17 mouse cellular contexts compared by ENCODE assay signal in the genomic region with DNA sequence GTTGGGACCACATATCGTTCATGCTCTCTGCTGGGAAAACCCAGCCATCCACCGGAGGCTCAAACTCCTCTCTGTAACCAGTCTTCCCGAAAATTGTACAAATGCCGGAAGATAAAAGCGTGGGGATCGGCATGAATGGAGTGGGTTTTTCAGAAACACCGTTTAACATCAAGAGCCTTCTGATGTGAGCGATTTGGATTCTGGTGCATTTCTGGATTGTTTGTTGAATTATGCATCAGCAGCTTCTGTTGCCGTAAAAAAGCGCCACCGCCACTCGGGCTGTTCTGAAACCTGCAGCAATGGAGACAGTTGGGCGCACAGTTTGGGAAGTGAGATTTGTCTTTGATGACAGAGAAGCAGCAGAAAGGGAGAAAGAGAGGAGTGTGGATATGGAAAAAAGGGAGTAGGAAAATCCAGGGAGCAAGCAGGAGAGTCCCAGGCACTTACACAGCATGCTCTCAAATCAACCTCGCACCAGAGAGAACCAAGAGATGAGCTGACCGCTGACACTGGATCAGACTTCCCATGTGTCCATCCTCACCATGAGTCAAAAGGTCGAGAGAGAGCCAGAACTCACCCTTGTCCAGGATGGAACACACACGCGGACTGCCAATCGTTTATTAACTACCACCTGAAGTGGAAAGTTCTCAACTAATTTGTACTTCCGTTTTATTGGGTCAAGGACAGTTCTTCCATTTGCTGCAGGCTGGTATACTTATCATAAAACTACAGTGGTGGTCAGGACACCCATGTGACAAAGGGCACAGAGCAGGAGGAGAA.
A peak's percentile ranks its signal among the peaks of the same experiment; 100 is the strongest.
DNase-seq lines count a peak whose midpoint lies in the region; ATAC-seq and TF ChIP-seq lines count a peak whose summit lies in the region.
"Had no signal": no experiment of that assay in that cellular context is flagged by ENCODE, and none has a peak within 500 bp of the region (broad histone marks: within the 10 kb centered on the region; RNA-seq: fewer than 3 reads in every experiment).

No protein-coding gene starts in this region.

- H3K9me3 ChIP-seq in midbrain, embryonic 14.5 days (ENCODE audit: control insufficient read depth, low read length), result no peaks in the 10 kb centered on the region
- H3K9me3 ChIP-seq in midbrain, postnatal 0 days (ENCODE audit: low read length), result no peaks in the 10 kb centered on the region
- no peaks in the 10 kb centered on the region for H3K9me3 ChIP-seq in liver, embryonic 12.5 days (replicated peaks)
- H3K9me3 ChIP-seq: embryonic facial prominence, embryonic 12.5 days; G1E; heart, embryonic 13.5 days; hindbrain, embryonic 10.5 days; neural tube, embryonic 13.5 days had no signal

- no peak overlapping the region for H3K27ac ChIP-seq in midbrain, embryonic 14.5 days (replicated peaks; ENCODE audit: low read depth, low read length)
- no peak overlapping the region for H3K27ac ChIP-seq in midbrain, postnatal 0 days (ENCODE audit: low read depth, low read length)
- peak overlapping the region; percentile 68 for H3K27ac ChIP-seq in layer of hippocampus, adult 2 months
- no peak overlapping the region for H3K27ac ChIP-seq in liver, embryonic 12.5 days
- H3K27ac ChIP-seq: embryonic facial prominence, embryonic 12.5 days; heart, embryonic 13.5 days; hindbrain, embryonic 10.5 days; liver, embryonic 14.5 days; neural tube, embryonic 13.5 days had no signal

- WGBS in midbrain, embryonic 14.5 days, result 86% methylated on average over 20 of the region's 20 CpGs
- 69% methylated on average over 20 of the region's 20 CpGs for WGBS in midbrain, postnatal 0 days
- WGBS in liver, embryonic 12.5 days (ENCODE audit: insufficient replicate concordance), result 76% methylated on average over 20 of the region's 20 CpGs

- H3K36me3 ChIP-seq in midbrain, embryonic 14.5 days (ENCODE audit: control insufficient read depth, insufficient read depth, low read length), result no peaks in the 10 kb centered on the region
- no peaks in the 10 kb centered on the region for H3K36me3 ChIP-seq in midbrain, postnatal 0 days (ENCODE audit: insufficient read depth, low read length)
- no peaks in the 10 kb centered on the region for H3K36me3 ChIP-seq in liver, embryonic 12.5 days
- H3K36me3 ChIP-seq: embryonic facial prominence, embryonic 12.5 days; G1E; heart, embryonic 13.5 days; hindbrain, embryonic 10.5 days; neural tube, embryonic 13.5 days had no signal

- no peak overlapping the region for H3K4me2 ChIP-seq in midbrain, embryonic 14.5 days (ENCODE audit: low read length)
- H3K4me2 ChIP-seq in midbrain, postnatal 0 days (ENCODE audit: low read depth, low read length, poor library complexity, severe bottlenecking), result no peak overlapping the region
- no peak overlapping the region for H3K4me2 ChIP-seq in liver, embryonic 12.5 days
- H3K4me2 ChIP-seq: embryonic facial prominence, embryonic 12.5 days; heart, embryonic 13.5 days; neural tube, embryonic 13.5 days had no signal

- no peak for ATAC-seq in midbrain, embryonic 14.5 days (ENCODE audit: low FRiP score, low TSS enrichment)
- no peak for ATAC-seq in midbrain, postnatal 0 days (ENCODE audit: low FRiP score)
- ATAC-seq in liver, embryonic 12.5 days, result no peak

- no peak overlapping the region for H3K9ac ChIP-seq in midbrain, embryonic 14.5 days (replicated peaks; ENCODE audit: low read length)
- no peak overlapping the region for H3K9ac ChIP-seq in midbrain, postnatal 0 days (replicated peaks; ENCODE audit: low read length, poor library complexity, severe bottlenecking)
- no peak overlapping the region for H3K9ac ChIP-seq in liver, embryonic 12.5 days
- H3K9ac ChIP-seq: embryonic facial prominence, embryonic 12.5 days; heart, embryonic 13.5 days; liver, embryonic 14.5 days; neural tube, embryonic 13.5 days had no signal

- no peaks in the 10 kb centered on the region for H3K27me3 ChIP-seq in midbrain, embryonic 14.5 days (ENCODE audit: control insufficient read depth, insufficient read depth, low read length)
- H3K27me3 ChIP-seq in midbrain, postnatal 0 days (ENCODE audit: insufficient read depth, low read length), result no peaks in the 10 kb centered on the region
- 0 out of 2 replicates have a peak, but pooled peaks cover 4% of the 10 kb centered on the region for H3K27me3 ChIP-seq in liver, embryonic 12.5 days (replicated peaks)
- H3K27me3 ChIP-seq: embryonic facial prominence, embryonic 12.5 days; heart, embryonic 13.5 days; neural tube, embryonic 13.5 days had no signal

- peaks cover 13% of the 10 kb centered on the region for H3K4me1 ChIP-seq in midbrain, embryonic 14.5 days (ENCODE audit: control insufficient read depth, insufficient read depth, low read length)
- H3K4me1 ChIP-seq in midbrain, postnatal 0 days (ENCODE audit: insufficient read depth, low read length), result peaks cover 2% of the 10 kb centered on the region; the same call in 1 of the 2 replicates
- H3K4me1 ChIP-seq in liver, embryonic 12.5 days, result no peaks in the 10 kb centered on the region

- no peak for TF ChIP-seq CTCF in midbrain, postnatal 0 days (IDR thresholded peaks at IDR 0.05)
- TF ChIP-seq CTCF in layer of hippocampus, adult 2 months (conservative IDR thresholded peaks at IDR 0.05), result no peak

- peak; percentile 65 for DNase-seq in kidney, adult 11 months
- DNase-seq in kidney, postnatal 10 days, result no peak
- DNase-seq in midbrain, embryonic 14.5 days, result peak; percentile 49
- DNase-seq in midbrain, postnatal 0 days (ENCODE audit: low spot score), result no peak
- DNase-seq in layer of hippocampus, adult 2 months (ENCODE audit: low spot score in 2 of 2), result peak; percentile 54 to 76
- DNase-seq in right cerebral cortex, postnatal 4 days, result peak; percentile 45
- DNase-seq: adrenal gland, postnatal 10 days; cerebellum, postnatal 36 days; gastrocnemius, postnatal 36 days; thymus, adult 18-20 months had no signal

- H3K4me3 ChIP-seq in midbrain, embryonic 14.5 days (replicated peaks; ENCODE audit: low read depth, low read length), result no peak overlapping the region
- no peak overlapping the region for H3K4me3 ChIP-seq in midbrain, postnatal 0 days (ENCODE audit: low read depth, low read length)
- peak overlapping the region; percentile 8; the same call in 1 of the 2 replicates for H3K4me3 ChIP-seq in layer of hippocampus, adult 2 months
- H3K4me3 ChIP-seq in liver, embryonic 12.5 days, result no peak overlapping the region
- H3K4me3 ChIP-seq: embryonic facial prominence, embryonic 12.5 days; heart, embryonic 13.5 days; hindbrain, embryonic 10.5 days; neural tube, embryonic 13.5 days had no signal

Comparison
In these comparisons a context has a peak if more than half of its experiments do, and no peak if none do; other contexts are left out.
1. DNase-seq: peak in kidney, adult 11 months (single experiment), midbrain, embryonic 14.5 days (single experiment), layer of hippocampus, adult 2 months (2 of 2) and right cerebral cortex, postnatal 4 days (single experiment); none in kidney, postnatal 10 days (single experiment) and midbrain, postnatal 0 days (single experiment).